Mouse (Mus musculus) CH12.LX (cell line): ENCODE results near the gene Olfr578.

ENCODE experiments used
- CHD2 ChIP-seq: IDR thresholded peaks from 2 replicates; pipeline ENCODE4 v1.6.1; 2011; ENCODE audit warnings: low read length, improper control_type of control experiment
- CTCF ChIP-seq, 2 experiments: IDR thresholded peaks in 1 of 2; conservative IDR thresholded peaks in 1 of 2; 2 replicates each; pipeline ENCODE4 v1.5.1; 2011 to 2012; ENCODE audit warnings: low read depth in 2 of 2, low read length in 2 of 2, improper control_type of control experiment in 1 of 2, inconsistent platforms in 1 of 2, mild to moderate bottlenecking in 1 of 2, moderate library complexity in 1 of 2
- EP300 ChIP-seq: IDR thresholded peaks from 2 replicates; pipeline ENCODE4 v1.6.1; 2011; ENCODE audit warnings: low read length, improper control_type of control experiment
- MYC ChIP-seq: IDR thresholded peaks from 2 replicates; pipeline ENCODE4 v1.6.1; 2011; ENCODE audit warnings: low read depth, mild to moderate bottlenecking, improper control_type of control experiment, low read length
- ZKSCAN1 ChIP-seq: IDR thresholded peaks from 2 replicates; pipeline ENCODE4 v1.6.1; 2012; ENCODE audit warnings: low read depth, inconsistent platforms, low read length, improper control_type of control experiment, borderline replicate concordance

DNA sequence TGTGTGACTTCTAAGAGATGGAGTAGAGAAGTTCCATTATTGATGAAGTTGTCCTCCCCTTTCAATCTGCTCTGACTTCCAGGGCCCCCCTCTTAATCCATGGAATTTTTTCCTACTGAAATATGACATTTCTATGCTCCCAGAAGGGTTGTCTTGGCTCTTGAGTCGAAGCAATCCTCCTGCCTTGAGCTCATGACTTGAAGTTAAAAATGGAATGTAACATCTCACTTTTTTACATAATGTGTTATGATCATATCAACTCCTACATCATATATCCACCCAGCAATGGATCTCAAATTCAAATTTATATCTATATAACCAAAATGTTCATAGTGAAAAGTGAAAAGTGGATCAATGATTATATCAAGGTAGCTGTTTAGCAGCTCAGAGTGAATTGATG lies 14.7 kb downstream of the Olfr578 start:
- TF ChIP-seq CHD2 = no peak
- no peak for TF ChIP-seq MYC
- TF ChIP-seq ZKSCAN1 = no peak
- no peak for TF ChIP-seq CTCF (conservative IDR thresholded peaks at IDR 0.05 in 1 of 2, IDR thresholded peaks at IDR 0.05 in 1 of 2; ENCODE audit: low read depth in 2 of 2, low read length in 2 of 2)
- TF ChIP-seq EP300 = no peak
